Mouse (Mus musculus): ENCODE data around the gene Dram2. TPM values are rescaled to one million over a fixed set of nuclear protein-coding genes. Genes with fewer than 3 reads are reported as not detected.

Gene Dram2
- polyA plus RNA-seq (2012; rRNA removed), result 15.2 and 19.9 TPM in 2 replicates

GRCm38 (mm10) chr3:106547171-106547923 lies at the start of gene Dram2, which contains the start of gene Cept1:
Gene Dram2, plus strand, starts transcription at chr3:106547798.
Gene Cept1, minus strand, starts transcription at chr3:106547802.

Other genes starting within 250 kb of the Dram2 start
- 0.02 and 0.05 TPM in 2 replicates for gene Chil6, start 141.6 kb upstream of the Dram2 start, polyA plus RNA-seq (2012; rRNA removed)
- 1.9 and 2.3 TPM in 2 replicates for gene Dennd2d, start 65.4 kb upstream of the Dram2 start, polyA plus RNA-seq (2012; rRNA removed)
- 11.2 and 13.6 TPM in 2 replicates for gene Cept1, start within 50 bp of the Dram2 start, polyA plus RNA-seq (2012; rRNA removed)
- gene Lrif1, start 137.2 kb downstream of the Dram2 start, polyA plus RNA-seq (2012; rRNA removed), result 3.1 and 3.2 TPM in 2 replicates
- 9.0 and 13.7 TPM in 2 replicates for gene Cd53, start 242.4 kb downstream of the Dram2 start, polyA plus RNA-seq (2012; rRNA removed)